Mouse (Mus musculus): ENCODE results near the gene Cep19. TPM values are rescaled to one million over a fixed set of nuclear protein-coding genes. Genes with fewer than 3 reads are reported as not detected.

Gene Cep19
- polyA plus RNA-seq, 1 experiment = 0.11 TPM

DNA sequence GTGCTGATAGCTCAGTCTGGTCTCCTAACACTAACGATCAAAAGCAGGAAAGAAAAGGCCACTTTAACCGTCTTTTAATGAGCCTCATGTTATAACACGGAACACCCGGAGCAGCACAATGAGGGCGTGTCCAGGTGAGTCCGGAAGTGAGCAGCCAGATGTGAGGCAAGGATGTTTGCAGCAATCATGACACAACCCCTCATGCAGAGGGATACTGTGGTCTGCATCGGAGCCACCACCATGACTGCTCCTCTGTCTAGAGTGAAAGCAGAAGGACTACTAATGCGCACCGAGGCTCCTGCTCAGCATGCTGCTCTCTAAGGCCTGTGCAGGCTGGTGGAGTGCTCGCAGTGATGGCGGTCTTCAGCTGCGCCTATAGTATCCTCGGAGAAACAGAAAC lies 2.7 kb downstream of the Cep19 start:
- H3K27me3 ChIP-seq (ENCODE audit: control insufficient read depth) = no peaks in the 10 kb centered on the region
- TF ChIP-seq GATA1 (IDR thresholded peaks at IDR 0.05; ENCODE audit: low read length) (no peak), TAL1 (IDR thresholded peaks at IDR 0.05; ENCODE audit: low read length) (no peak)
- H3K36me3 ChIP-seq (ENCODE audit: control insufficient read depth) = no peaks in the 10 kb centered on the region; the same call in 1 of the 2 replicates
- no peak overlapping the region for H3K4me3 ChIP-seq (replicated peaks)
- H3K4me1 ChIP-seq (ENCODE audit: control insufficient read depth) = peaks cover 19% of the 10 kb centered on the region
- H3K9me3 ChIP-seq (ENCODE audit: control insufficient read depth, low read length) = peaks cover 2% of the 10 kb centered on the region; the same call in 1 of the 2 replicates

- TF ChIP-seq GATA1 (IDR thresholded peaks at IDR 0.05; ENCODE audit: low read length) (no peak), TAL1 (IDR thresholded peaks at IDR 0.05; ENCODE audit: low read length) (no peak)
- no peak overlapping the region for H3K4me3 ChIP-seq (replicated peaks)
These were observed 6.1 kb downstream of the Cep19 start for GRCm38 (mm10) chr16:32105698-32106097.

GRCm38 (mm10) chr16:32107342-32108045 lies 7.9 kb downstream of the Cep19 start:
- peaks cover 2% of the 10 kb centered on the region; the same call in 1 of the 2 replicates for H3K9me3 ChIP-seq (ENCODE audit: control insufficient read depth, low read length)
- H3K4me3 ChIP-seq (replicated peaks) = no peak overlapping the region
- no peaks in the 10 kb centered on the region; the same call in 1 of the 2 replicates for H3K36me3 ChIP-seq (ENCODE audit: control insufficient read depth)
- peaks cover under 1% of the 10 kb centered on the region; the same call in 1 of the 2 replicates for H3K4me1 ChIP-seq (ENCODE audit: control insufficient read depth)
- TF ChIP-seq GATA1 (IDR thresholded peaks at IDR 0.05; ENCODE audit: low read length) (no peak), TAL1 (IDR thresholded peaks at IDR 0.05; ENCODE audit: low read length) (no peak)
- H3K27me3 ChIP-seq (ENCODE audit: control insufficient read depth) = no peaks in the 10 kb centered on the region

More at GRCm38 (mm10) chr16:32105698-32106097, 6.1 kb downstream of the Cep19 start:
- H3K4me1 ChIP-seq (ENCODE audit: control insufficient read depth) = no peaks in the 10 kb centered on the region
- peaks cover 2% of the 10 kb centered on the region; the same call in 1 of the 2 replicates for H3K9me3 ChIP-seq (ENCODE audit: control insufficient read depth, low read length)
- H3K36me3 ChIP-seq (ENCODE audit: control insufficient read depth) = no peaks in the 10 kb centered on the region; the same call in 1 of the 2 replicates
- H3K27me3 ChIP-seq (ENCODE audit: control insufficient read depth) = no peaks in the 10 kb centered on the region

DNA sequence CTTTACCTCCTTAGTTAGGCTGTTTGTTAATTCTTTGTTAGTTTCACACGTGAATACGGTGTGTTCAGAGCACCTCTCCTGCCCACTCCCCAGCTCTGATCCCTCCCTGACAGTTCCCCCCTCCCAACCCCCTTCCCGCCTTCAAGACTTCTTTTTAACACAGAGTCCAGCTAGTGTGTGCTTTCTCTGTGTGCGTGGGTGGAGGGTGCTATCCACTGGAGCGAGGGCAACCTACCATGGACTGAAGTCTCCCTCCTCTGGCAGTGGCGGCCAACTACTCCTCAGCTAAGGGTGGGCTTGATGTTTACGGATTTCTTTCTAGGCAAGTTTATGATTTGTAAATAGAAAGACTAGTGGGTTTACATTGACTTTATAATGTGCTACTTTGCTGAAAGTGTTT lies 8.6 kb downstream of the Cep19 start:
- TF ChIP-seq GATA1 (IDR thresholded peaks at IDR 0.05; ENCODE audit: low read length) (no peak), TAL1 (IDR thresholded peaks at IDR 0.05; ENCODE audit: low read length) (no peak)
- H3K9me3 ChIP-seq (ENCODE audit: control insufficient read depth, low read length) = peaks cover 2% of the 10 kb centered on the region; the same call in 1 of the 2 replicates
- H3K27me3 ChIP-seq (ENCODE audit: control insufficient read depth) = no peaks in the 10 kb centered on the region
- H3K36me3 ChIP-seq (ENCODE audit: control insufficient read depth) = no peaks in the 10 kb centered on the region; the same call in 1 of the 2 replicates
- H3K4me1 ChIP-seq (ENCODE audit: control insufficient read depth) = peaks cover 6% of the 10 kb centered on the region
- H3K4me3 ChIP-seq (replicated peaks) = no peak overlapping the region

DNA sequence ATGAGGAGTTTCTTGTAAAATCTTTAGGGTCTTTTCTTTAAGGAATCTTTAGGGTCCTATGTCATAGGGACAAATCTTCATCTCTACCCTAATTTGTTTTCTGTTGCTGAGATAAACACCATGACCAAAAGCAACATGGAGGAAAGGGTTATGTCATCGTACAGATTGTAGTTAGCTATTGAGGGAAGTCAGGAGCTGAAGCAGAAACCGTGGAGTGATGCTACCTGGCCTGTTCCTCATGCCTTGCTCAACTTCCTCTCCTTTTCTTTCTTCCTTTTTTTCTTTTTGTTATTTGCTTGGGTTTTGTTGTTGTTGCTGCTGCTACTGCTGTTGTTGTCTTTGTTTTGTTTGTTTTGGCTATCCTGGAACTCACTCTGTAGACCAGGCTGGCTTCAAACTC lies 9.0 kb downstream of the Cep19 start:
- Histone ChIP-seq H3K4me3 (replicated peaks) (no peak overlapping the region), H3K27me3 (ENCODE audit: control insufficient read depth) (no peaks in the 10 kb centered on the region), H3K9me3 (ENCODE audit: control insufficient read depth, low read length) (peaks cover 2% of the 10 kb centered on the region; the same call in 1 of the 2 replicates), H3K36me3 (ENCODE audit: control insufficient read depth) (no peaks in the 10 kb centered on the region; the same call in 1 of the 2 replicates), H3K4me1 (ENCODE audit: control insufficient read depth) (peaks cover 10% of the 10 kb centered on the region)
- no peak for TF ChIP-seq TAL1 (IDR thresholded peaks at IDR 0.05; ENCODE audit: low read length)
- no peak for TF ChIP-seq GATA1 (IDR thresholded peaks at IDR 0.05; ENCODE audit: low read length)

DNA sequence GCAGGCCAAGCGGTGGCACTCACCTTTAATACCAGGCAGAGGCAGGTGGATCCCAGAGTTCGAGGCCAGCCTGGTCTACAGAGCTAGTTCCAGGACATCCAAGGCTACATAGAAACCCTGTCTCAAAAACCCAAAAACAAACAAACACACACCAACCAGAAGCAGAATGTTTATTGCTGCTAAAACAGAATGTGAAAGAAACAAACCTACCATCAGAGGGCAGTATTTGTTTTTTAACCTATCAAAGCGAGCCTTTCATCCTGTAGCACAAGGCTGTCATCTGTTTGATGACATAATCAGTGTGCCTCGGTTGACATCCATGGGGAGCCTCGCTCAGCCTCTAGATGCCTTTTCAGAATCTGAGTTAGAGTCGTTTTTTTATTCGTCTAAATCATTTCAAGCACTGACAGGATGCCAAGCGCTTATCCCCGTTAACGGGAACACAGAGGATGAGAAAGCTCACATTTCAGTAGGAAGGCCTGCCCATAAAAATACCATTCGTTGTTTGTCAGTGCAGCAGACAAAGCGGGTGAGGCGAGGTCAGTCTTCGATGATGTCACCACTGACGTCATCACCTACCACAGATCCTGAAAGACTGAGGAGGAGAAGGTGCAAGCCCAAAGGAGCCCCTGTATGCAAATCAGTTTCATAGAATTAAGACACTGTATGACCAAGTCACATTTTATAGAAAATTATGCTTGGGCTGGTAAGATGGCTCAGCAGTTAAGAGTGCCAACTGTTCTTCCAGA lies 11.5 kb downstream of the Cep19 start:
- H3K27me3 ChIP-seq (ENCODE audit: control insufficient read depth) = no peaks in the 10 kb centered on the region
- no peaks in the 10 kb centered on the region for H3K36me3 ChIP-seq (ENCODE audit: control insufficient read depth)
- H3K4me3 ChIP-seq (replicated peaks) = no peak overlapping the region
- TF ChIP-seq GATA1 (IDR thresholded peaks at IDR 0.05; ENCODE audit: low read length) (no peak), TAL1 (IDR thresholded peaks at IDR 0.05; ENCODE audit: low read length) (no peak)
- no peaks in the 10 kb centered on the region for H3K9me3 ChIP-seq (ENCODE audit: control insufficient read depth, low read length)
- peaks cover 34% of the 10 kb centered on the region for H3K4me1 ChIP-seq (ENCODE audit: control insufficient read depth)

DNA sequence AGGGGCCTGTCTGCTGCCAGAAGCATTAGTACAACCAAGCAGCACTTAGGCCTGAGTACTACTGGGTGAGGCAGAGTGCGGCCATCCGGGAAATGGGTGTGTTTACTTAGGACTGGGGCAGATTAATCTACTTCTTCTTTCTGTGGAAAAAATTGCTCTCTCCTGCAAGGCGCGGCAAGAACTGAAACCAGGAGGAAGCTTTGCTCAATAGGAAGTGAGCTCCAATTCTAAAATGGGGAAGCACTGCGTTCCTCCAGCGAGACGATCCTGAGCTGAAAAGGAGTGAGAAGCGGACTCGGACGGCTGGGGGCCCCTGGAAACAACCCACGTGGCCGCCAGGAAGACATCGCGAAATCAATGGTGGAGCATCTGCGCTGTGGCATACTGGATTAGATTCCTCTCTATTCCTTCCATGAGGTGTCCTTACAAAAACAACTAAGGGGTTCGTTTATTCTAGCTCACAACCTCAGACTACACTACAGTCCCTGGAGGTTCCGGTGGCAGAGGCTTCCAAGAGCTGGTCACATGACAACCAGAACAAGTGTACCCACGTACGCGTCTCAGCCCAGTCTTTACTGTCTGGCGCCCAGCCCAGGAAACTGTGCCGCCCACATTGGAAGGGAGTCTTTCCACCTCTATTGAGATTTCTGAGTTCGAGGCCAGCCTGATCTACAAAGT lies 14.1 kb downstream of the Cep19 start:
- H3K27me3 ChIP-seq (ENCODE audit: control insufficient read depth) = no peaks in the 10 kb centered on the region
- H3K36me3 ChIP-seq (ENCODE audit: control insufficient read depth) = no peaks in the 10 kb centered on the region
- TF ChIP-seq TAL1 (IDR thresholded peaks at IDR 0.05; ENCODE audit: low read length) = no peak
- TF ChIP-seq GATA1 (IDR thresholded peaks at IDR 0.05; ENCODE audit: low read length) = no peak
- peak overlapping the region; percentile 46 for H3K4me3 ChIP-seq (replicated peaks)
- H3K4me1 ChIP-seq (ENCODE audit: control insufficient read depth) = peaks cover 38% of the 10 kb centered on the region
- H3K9me3 ChIP-seq (ENCODE audit: control insufficient read depth, low read length) = no peaks in the 10 kb centered on the region

DNA sequence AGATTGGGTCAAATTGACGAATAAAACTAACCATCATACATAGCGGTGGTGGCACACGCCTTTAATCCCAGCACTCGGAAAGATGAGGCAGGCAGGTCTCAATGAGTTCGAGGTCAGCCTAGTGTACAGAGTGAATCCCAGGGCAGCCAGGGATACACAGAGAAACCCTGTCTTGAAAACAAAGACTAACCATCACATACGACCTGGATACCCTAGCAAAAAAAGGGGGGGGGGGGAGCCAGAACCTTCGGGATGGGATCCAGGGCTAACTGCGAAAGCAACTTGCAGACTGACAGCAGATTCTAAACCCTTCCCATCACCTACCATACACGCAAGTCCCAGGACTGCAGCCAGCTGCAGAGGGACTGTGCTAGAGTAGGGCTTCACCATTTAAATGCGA lies 14.8 kb downstream of the Cep19 start:
- Histone ChIP-seq H3K36me3 (ENCODE audit: control insufficient read depth) (no peaks in the 10 kb centered on the region), H3K4me3 (replicated peaks) (peak overlapping the region; percentile 14), H3K9me3 (ENCODE audit: control insufficient read depth, low read length) (no peaks in the 10 kb centered on the region), H3K27me3 (ENCODE audit: control insufficient read depth) (no peaks in the 10 kb centered on the region), H3K4me1 (ENCODE audit: control insufficient read depth) (peaks cover 38% of the 10 kb centered on the region)
- TF ChIP-seq TAL1 (IDR thresholded peaks at IDR 0.05; ENCODE audit: low read length) (no peak), GATA1 (IDR thresholded peaks at IDR 0.05; ENCODE audit: low read length) (no peak)
